Mouse (Mus musculus) cortical plate, adult 2 months (tissue): Measurements from ENCODE around the gene Kbtbd4. TPM values are rescaled to one million over a fixed set of nuclear protein-coding genes. Genes with fewer than 3 reads are reported as not detected.

ENCODE experiments used
- H3K27ac ChIP-seq: fragments of 200-500 bp; 2 replicates; pipeline ENCODE4 v1.5.1; 2012; ENCODE audit warnings: low read length, control low read depth, inconsistent platforms; ENCODE audit not compliant: insufficient read depth
- H3K4me1 ChIP-seq: fragments of 200-500 bp; 2 replicates; pipeline ENCODE4 v1.6.1; 2011; ENCODE audit warnings: low read length; ENCODE audit not compliant: control insufficient read depth, insufficient read depth
- H3K4me3 ChIP-seq: fragments of 200-500 bp; 2 replicates; pipeline ENCODE4 v1.5.1; 2011; ENCODE audit warnings: mild to moderate bottlenecking, low read length, control low read depth; ENCODE audit not compliant: insufficient read depth
- CTCF ChIP-seq: fragments of 200-500 bp; IDR thresholded peaks from 2 replicates; pipeline ENCODE4 v1.5.1; 2011; ENCODE audit warnings: mild to moderate bottlenecking, control low read depth, low read length; ENCODE audit not compliant: insufficient read depth; ENCODE audit errors: extremely low read depth
- POLR2A ChIP-seq: fragments of 200-500 bp; IDR thresholded peaks from 2 replicates; pipeline ENCODE4 v1.6.1; 2011; ENCODE audit warnings: mild to moderate bottlenecking, low read length, control low read depth; ENCODE audit not compliant: insufficient read depth; ENCODE audit errors: extremely low read depth
- polyA plus RNA-seq: library from polyadenylated mRNA; depleted of rRNA; stranded (reverse); fragments of >200 nt; gene quantifications from 2 replicates; pipeline ENCODE4 v1.2.3, GENCODE M21; 2012; rRNA removed

The Kbtbd4 gene
- polyA plus RNA-seq, 1 experiment: 28.1 TPM

DNA sequence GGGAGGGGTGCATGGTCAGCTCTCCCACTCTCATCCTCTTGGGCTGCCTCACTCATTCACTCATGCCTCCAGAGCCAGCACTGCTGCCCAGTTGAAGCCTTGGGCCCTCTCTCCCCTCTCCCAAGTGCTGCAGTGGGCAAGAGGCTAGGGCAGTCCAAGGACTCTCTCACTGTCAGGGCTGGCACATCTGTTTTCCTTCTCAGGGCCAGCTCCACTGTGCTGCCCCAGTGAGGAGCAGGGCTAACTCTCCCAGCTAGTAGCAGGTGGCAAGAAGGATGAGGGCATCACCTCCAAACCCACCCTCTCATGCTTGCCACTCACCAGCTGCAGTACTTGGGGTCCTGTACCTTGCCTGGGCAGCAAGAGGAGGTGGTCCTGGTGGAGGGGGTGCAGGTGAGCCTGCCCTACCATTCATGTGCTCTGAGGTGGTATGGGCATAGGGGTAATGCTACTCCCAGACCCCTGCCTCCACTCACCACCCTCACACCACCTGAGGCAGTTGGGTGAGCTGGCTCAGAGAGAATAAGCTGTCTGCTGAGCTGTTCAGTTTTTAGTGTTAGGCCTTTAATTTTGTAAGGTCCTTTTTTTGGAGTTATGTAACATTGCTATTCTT is 46.1 kb downstream of the Kbtbd4 start:
- peak overlapping the region; percentile 48 for H3K27ac ChIP-seq
- H3K4me3 ChIP-seq: no peak overlapping the region
- H3K4me1 ChIP-seq: peaks cover 14% of the 10 kb centered on the region
- TF ChIP-seq CTCF (no peak), POLR2A (no peak)

DNA sequence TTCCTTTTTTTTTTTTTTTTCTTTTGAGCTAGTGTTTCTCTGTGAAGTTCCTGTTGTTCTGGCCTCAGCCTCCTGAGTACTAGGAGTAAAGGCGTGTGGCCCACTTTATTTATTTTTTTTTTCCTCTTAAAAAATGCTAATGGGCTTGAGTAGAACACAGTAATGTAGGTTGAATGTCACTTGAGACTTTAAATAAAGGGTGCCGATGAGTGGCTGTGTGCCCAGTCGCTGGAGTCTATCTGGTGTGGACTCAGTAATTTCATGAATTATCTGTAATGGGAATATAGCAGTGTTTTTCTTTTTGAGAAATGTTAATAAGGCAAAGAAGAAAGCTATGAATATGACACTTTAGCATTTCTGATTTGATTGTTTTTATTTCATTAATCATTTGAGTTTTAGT is 48.9 kb downstream of the Kbtbd4 start:
- Histone ChIP-seq H3K4me3 (no peak overlapping the region), H3K27ac (no peak overlapping the region), H3K4me1 (peaks cover 18% of the 10 kb centered on the region)
- TF ChIP-seq CTCF: no peak
- TF ChIP-seq POLR2A: no peak

DNA sequence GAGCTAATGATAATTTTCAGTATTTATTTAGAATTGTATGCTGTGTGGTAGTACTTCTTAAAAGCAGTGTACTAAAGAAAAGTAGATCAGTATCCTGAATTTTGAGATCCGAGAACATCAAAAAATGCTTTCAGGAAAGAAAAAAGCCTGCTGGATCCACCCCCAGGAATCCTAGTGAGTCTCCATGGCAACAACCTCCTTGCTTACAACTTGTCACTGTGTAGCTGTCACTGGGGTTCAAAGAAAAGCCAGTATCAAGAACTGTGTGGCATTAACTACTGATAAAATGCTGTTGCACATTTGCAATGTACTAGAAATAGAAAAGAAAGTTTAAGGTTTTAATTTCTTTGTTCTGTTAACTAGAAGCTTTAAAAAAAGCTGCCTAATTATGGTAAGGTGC is 51.5 kb downstream of the Kbtbd4 start:
- TF ChIP-seq CTCF (no peak), POLR2A (no peak)
- Histone ChIP-seq H3K4me1 (peaks cover 14% of the 10 kb centered on the region), H3K27ac (peak overlapping the region; percentile 87), H3K4me3 (no peak overlapping the region)

DNA sequence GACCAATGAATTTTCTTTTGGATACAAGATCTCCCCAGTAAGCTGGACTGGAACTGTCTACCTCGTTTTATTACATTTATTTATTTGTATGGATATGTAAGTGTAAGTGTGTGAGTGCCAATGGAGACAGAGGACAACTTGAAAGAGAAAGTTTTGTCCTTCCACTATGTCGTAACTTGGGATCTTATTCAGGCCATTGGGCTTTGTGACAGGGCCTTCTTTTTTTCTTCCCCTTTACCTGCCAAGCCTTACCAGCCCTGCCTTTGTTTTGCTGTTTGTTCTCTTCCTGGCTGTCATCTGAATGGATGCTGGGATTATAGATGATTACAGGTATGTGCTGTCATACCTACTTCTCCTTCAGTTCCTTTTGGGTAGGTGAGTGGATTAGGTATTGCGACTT is 54.3 kb downstream of the Kbtbd4 start:
- Histone ChIP-seq H3K27ac (no peak overlapping the region), H3K4me1 (peaks cover 10% of the 10 kb centered on the region), H3K4me3 (no peak overlapping the region)
- no peak for TF ChIP-seq POLR2A
- TF ChIP-seq CTCF: no peak

DNA sequence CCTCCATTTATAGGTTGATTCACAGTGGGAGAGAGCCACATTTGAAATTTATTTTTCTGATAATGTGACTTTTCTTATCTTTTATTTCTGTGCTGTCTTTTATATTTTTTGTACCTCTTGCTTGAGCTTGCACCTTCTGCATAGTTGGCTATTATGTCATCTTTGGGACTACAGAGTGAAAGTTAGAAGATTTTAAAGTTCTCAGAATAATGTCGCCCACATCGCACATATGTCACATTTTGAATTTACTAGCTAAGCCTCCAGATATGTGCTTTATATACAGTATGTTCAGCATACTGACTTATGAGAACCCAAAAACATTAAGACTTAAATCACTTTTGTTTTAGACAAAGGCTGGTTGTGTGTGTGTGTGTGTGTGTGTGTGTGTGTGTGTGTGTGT is 55.5 kb downstream of the Kbtbd4 start:
- TF ChIP-seq POLR2A: no peak
- no peak for TF ChIP-seq CTCF
- H3K4me1 ChIP-seq: peaks cover 8% of the 10 kb centered on the region
- H3K4me3 ChIP-seq: no peak overlapping the region
- H3K27ac ChIP-seq: peak overlapping the region; percentile 69

Other genes starting within 250 kb of the Kbtbd4 start
- 12.5 and 12.6 TPM in 2 replicates for gene Nup160, start 227.5 kb upstream of the Kbtbd4 start, polyA plus RNA-seq
- 62.6 and 68.3 TPM in 2 replicates for gene Fnbp4, start 159.4 kb upstream of the Kbtbd4 start, polyA plus RNA-seq
- 1.1 and 1.2 TPM in 2 replicates for gene Agbl2, start 122.0 kb upstream of the Kbtbd4 start, polyA plus RNA-seq
- gene Mtch2, start 57.6 kb upstream of the Kbtbd4 start, polyA plus RNA-seq: 135 and 140 TPM in 2 replicates
- 363 and 369 TPM in 2 replicates for gene C1qtnf4, start 18.9 kb upstream of the Kbtbd4 start, polyA plus RNA-seq
- 222 and 229 TPM in 2 replicates for gene Ndufs3, start 87 bp downstream of the Kbtbd4 start, polyA plus RNA-seq
- gene Celf1, start 35.6 kb downstream of the Kbtbd4 start, polyA plus RNA-seq: 102 and 107 TPM in 2 replicates
- gene Rapsn, start 130.9 kb downstream of the Kbtbd4 start, polyA plus RNA-seq: 0.61 and 1.9 TPM in 2 replicates
- 202 and 205 TPM in 2 replicates for gene Psmc3, start 149.3 kb downstream of the Kbtbd4 start, polyA plus RNA-seq
- 51.3 and 54.7 TPM in 2 replicates for gene Slc39a13, start 165.7 kb downstream of the Kbtbd4 start, polyA plus RNA-seq
- 9.3 and 10.6 TPM in 2 replicates for gene Spi1, start 177.7 kb downstream of the Kbtbd4 start, polyA plus RNA-seq
- 0.89 and 0.98 TPM in 2 replicates for gene Mybpc3, start 213.4 kb downstream of the Kbtbd4 start, polyA plus RNA-seq